Mouse (Mus musculus): ENCODE data around the gene Foxp3.

- TF ChIP-seq CTCF (IDR thresholded peaks at IDR 0.05; ENCODE audit: control insufficient read depth, insufficient read depth, low read length) (no peak), POLR2A (IDR thresholded peaks at IDR 0.05; ENCODE audit: borderline replicate concordance, control insufficient read depth, low read depth, low read length) (no peak)
Observed at GRCm38 (mm10) chrX:7553474-7553873, 20.0 kb upstream of the Foxp3 start.
